Mouse (Mus musculus) ES-E14 (cell line): Measurements from ENCODE around the gene Gm10053. TPM values are rescaled to one million over a fixed set of nuclear protein-coding genes. Genes with fewer than 3 reads are reported as not detected.

Experiments
- DNase-seq: peaks from one replicate; pipeline ENCODE4 v3.0.0-alpha.2; 2013; ENCODE audit warnings: low read depth, low spot score
- H3K27ac ChIP-seq: 2 replicates; pipeline ENCODE4 v1.5.1; 2012; ENCODE audit warnings: low read depth, mild to moderate bottlenecking, low read length, moderate library complexity, mixed read lengths; ENCODE audit not compliant: poor library complexity, insufficient read depth, severe bottlenecking
- H3K36me3 ChIP-seq: 2 replicates; pipeline ENCODE4 v1.6.1; 2012; ENCODE audit warnings: mild to moderate bottlenecking, low read length, moderate library complexity, mixed read lengths; ENCODE audit not compliant: control insufficient read depth, poor library complexity, insufficient read depth, severe bottlenecking
- H3K4me1 ChIP-seq, 2 experiments: fragments of 150-350 bp in 1 of 2; sonication (generic) in 1 of 2; 2 replicates each; pipeline ENCODE4 v1.6.1; 2012; ENCODE audit warnings: low read length in 2 of 2, mild to moderate bottlenecking in 1 of 2, mixed read lengths in 1 of 2; ENCODE audit not compliant: control insufficient read depth in 2 of 2, insufficient read depth in 2 of 2, poor library complexity in 1 of 2
- H3K4me3 ChIP-seq, 2 experiments: fragments of 150-350 bp in 1 of 2; sonication (generic) in 1 of 2; 2 replicates each; pipeline ENCODE4 v1.5.1; 2012; ENCODE audit warnings: low read length in 2 of 2, low read depth in 1 of 2, mild to moderate bottlenecking in 1 of 2, mixed read lengths in 1 of 2; ENCODE audit not compliant: insufficient read depth in 1 of 2, poor library complexity in 1 of 2, severe bottlenecking in 1 of 2
- H3K9ac ChIP-seq: 2 replicates; pipeline ENCODE4 v1.6.1; 2012; ENCODE audit warnings: low read depth, mild to moderate bottlenecking, low read length, mixed read lengths; ENCODE audit not compliant: poor library complexity, insufficient read depth, severe bottlenecking
- H3K9me3 ChIP-seq: fragments of 150-350 bp; sonication (generic); 2 replicates; pipeline ENCODE4 v1.6.1; 2012; ENCODE audit warnings: low read depth, mild to moderate bottlenecking, low read length; ENCODE audit not compliant: control insufficient read depth, insufficient read depth
- CHD2 ChIP-seq: IDR thresholded peaks from 2 replicates; pipeline ENCODE4 v1.6.1; 2014; ENCODE audit warnings: mild to moderate bottlenecking, low read depth, low read length, inconsistent platforms
- HCFC1 ChIP-seq: IDR thresholded peaks from 2 replicates; pipeline ENCODE4 v1.6.1; 2012; ENCODE audit warnings: low read length, inconsistent platforms, borderline replicate concordance; ENCODE audit not compliant: insufficient read depth
- MAFK ChIP-seq: IDR thresholded peaks from 2 replicates; pipeline ENCODE4 v1.6.1; 2014; ENCODE audit warnings: mild to moderate bottlenecking, low read depth, low read length, inconsistent platforms; ENCODE audit not compliant: insufficient read depth
- ZC3H11A ChIP-seq: IDR thresholded peaks from 2 replicates; pipeline ENCODE4 v1.6.1; 2012; ENCODE audit warnings: low read depth, mild to moderate bottlenecking, inconsistent platforms, low read length, borderline replicate concordance
- ZNF384 ChIP-seq: IDR thresholded peaks from 2 replicates; pipeline ENCODE4 v1.6.1; 2012; ENCODE audit warnings: low read depth, low read length, inconsistent platforms
- in situ Hi-C, 2 experiments: fragments of 600-800 bp; cut with MboI; formaldehyde crosslinking; loops; one replicate each; pipeline ENCODE4 v1.15.1; 2025; ENCODE audit warnings: low sequenced_read_pairs in 2 of 2, inconsistent platforms in 1 of 2; ENCODE audit not compliant: unreplicated experiment in 2 of 2
- total RNA-seq: library from RNA; depleted of rRNA; stranded (reverse); fragments of 300-350 nt; gene quantifications from 2 replicates; pipeline ENCODE4 v1.2.3, GENCODE M21; 2012

The Gm10053 gene
- total RNA-seq, 1 experiment, result 144 TPM

DNA sequence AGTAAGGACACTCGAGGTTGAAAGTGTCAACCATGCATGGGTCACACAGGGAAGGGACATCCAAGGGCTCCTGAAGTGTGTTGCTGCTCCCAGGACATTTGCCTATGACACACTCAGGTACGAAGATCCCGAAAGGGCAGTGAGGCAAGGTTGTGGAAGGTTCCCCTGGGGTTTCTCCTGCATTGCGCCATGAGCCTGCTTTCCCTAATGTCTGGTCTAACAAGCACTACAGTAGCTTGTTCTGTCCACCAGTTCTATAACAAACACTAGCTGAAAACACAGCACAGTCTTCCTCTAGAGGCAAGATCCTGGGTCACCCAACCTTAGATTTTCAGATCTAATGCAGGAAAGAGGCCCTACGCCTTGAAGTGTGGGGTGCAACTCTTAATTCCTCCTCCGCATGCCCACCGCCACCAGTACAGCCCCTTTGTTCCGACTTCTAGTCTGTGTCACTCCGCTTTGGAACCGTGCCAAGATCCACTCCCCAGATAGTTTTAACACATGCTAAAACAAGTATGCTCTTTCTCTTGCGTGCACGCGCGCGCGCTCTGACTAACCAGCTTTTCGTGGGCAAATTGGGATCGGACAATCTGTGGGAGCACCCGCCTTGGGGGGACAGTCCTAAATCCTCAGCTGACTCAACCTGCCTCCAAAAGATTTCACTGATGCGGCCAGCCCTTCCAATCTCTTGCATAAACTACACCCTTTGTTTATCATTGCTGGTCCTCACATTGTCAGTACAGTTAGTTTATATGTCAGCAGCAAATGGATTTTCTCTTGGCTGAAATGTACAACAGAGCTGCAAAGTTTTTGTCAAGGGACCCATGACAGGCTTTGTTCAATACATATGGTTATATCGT lies 23.8 kb upstream of the Gm10053 start:
- TF ChIP-seq MAFK (no peak), ZC3H11A (no peak), ZNF384 (no peak), HCFC1 (no peak), CHD2 (no peak)
- Histone ChIP-seq H3K9me3 (no peaks in the 10 kb centered on the region), H3K9ac (no peak overlapping the region), H3K36me3 (no peaks in the 10 kb centered on the region), H3K27ac (no peak overlapping the region), H3K4me3 (no peak overlapping the region), H3K4me1 (no peaks in the 10 kb centered on the region)
- in situ Hi-C loops, result no loop called here
- no peak for DNase-seq

DNA sequence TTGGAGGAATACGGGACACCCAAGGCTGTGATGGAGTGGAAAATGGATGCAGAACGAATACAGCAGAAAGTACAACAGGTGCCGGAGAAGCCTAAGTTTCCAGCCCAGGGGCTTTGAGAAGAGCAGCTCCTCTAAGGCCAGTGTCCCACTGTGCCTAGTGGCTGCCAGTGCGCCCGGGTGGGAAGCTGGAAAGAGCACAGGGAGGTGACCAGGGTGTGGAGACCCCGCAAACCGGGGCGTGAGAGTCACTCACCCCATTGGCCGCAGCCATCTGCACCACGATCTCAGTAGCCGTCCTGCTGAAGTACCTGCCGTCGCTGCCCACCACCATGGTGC lies 14.2 kb upstream of the Gm10053 start:
- Histone ChIP-seq H3K9me3 (no peaks in the 10 kb centered on the region), H3K4me1 (no peaks in the 10 kb centered on the region; a peak in 1 of 4 replicates), H3K4me3 (peak overlapping the region; percentile 65 to 69), H3K27ac (no peak overlapping the region), H3K36me3 (no peaks in the 10 kb centered on the region), H3K9ac (peak overlapping the region; percentile 53; the same call in 1 of the 2 replicates)
- TF ChIP-seq MAFK, result no peak
- no peak for TF ChIP-seq CHD2
- no peak for TF ChIP-seq ZNF384
- TF ChIP-seq ZC3H11A, result no peak
- no peak for TF ChIP-seq HCFC1
- in situ Hi-C loops, result no loop called here
- DNase-seq, result no peak

DNA sequence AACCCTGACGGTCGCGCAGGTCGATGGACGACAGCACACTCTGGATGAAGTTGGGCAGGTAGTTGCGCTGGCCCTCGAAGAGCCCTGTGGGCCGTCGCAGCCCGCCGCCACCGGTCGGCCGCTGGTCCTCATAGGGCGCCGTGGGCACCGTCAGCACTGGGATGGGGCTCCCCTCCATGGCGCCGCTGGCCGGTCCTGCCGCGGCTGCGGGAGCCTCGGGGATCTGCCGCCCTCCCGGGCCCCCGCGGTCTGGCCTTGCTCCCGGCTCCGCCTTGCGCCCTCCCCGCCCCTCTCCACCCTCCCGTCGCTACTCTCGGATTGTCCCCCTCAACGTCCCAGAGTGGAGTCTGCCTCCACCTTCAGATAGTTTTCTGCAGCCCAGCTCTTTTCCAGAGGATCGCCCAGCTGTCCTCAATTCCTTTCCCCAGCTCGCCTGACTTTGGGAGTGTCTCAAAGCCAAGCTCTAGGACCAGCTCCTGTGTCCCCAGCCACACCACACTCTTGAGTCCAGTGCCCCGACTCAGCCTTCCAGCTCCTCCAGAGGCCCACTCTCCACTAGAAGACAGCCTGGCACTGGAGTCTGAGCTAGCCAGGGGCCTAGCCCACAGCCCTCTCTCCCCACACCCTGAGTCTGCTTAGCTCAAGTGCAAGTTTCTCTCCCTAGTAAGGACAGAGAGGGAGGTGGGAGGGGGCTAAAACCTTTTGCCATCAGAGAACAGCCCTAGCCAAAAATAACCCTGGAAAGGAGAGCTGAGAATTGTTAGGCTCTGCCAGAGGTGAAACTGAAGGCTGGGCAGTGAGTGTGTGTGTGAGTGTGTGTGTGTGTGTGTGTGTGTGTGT lies 13.7 kb upstream of the Gm10053 start, which contains the start of gene Pgm5:
Gene Pgm5 (minus strand): TSS at position 244 of the 840 bp plus-strand sequence.
- peak within 1 kb of the TSS; percentile 53; the same call in 1 of the 2 replicates for H3K9ac ChIP-seq
- H3K27ac ChIP-seq, result no peak within 1 kb of the TSS
- H3K4me1 ChIP-seq, result no peaks in the 10 kb centered on the region; a peak in 1 of 4 replicates
- H3K4me3 ChIP-seq, result peak within 1 kb of the TSS; percentile 65 to 69
- DNase-seq, result no peak
- in situ Hi-C loops, result no loop called here
- TF ChIP-seq ZC3H11A, result no peak
- no peak for TF ChIP-seq MAFK
- no peak for TF ChIP-seq HCFC1
- TF ChIP-seq CHD2, result no peak
- no peak for TF ChIP-seq ZNF384
- H3K36me3 ChIP-seq, result no peaks in the 10 kb centered on the region
- H3K9me3 ChIP-seq, result no peaks in the 10 kb centered on the region

DNA sequence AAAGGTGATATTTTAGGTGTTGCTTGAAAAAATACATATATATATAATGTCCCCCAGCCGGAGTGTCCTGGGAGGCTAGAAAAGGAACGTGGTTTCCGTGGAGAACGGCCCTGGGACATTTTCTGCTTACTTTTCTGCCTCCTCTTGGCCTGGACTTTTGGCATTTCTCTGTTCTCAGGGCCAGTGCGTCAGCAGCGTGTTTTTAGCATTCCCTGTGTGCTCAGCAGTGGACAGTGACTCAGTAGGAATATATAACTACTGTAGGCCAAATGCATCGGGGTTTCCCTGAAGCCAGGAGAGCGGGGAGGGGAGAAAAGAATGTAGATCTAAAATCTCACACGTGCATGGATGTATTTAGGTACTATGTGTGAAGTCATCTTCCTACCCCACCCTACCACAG lies 10.1 kb upstream of the Gm10053 start:
- Histone ChIP-seq H3K4me1 (no peaks in the 10 kb centered on the region; a peak in 1 of 4 replicates), H3K27ac (no peak overlapping the region), H3K4me3 (no peak overlapping the region), H3K9ac (no peak overlapping the region), H3K36me3 (no peaks in the 10 kb centered on the region), H3K9me3 (no peaks in the 10 kb centered on the region)
- TF ChIP-seq MAFK (no peak), ZC3H11A (no peak), HCFC1 (no peak), CHD2 (no peak), ZNF384 (no peak)
- DNase-seq, result no peak
- in situ Hi-C loops, result no loop called here
